Mouse (Mus musculus) CD4-positive, CD25-positive, alpha-beta regulatory T cell, adult 4 months (primary cell): ENCODE measurements at regions not wholly inside any gene's neighbourhood (a gene's known extent, or its start where the extent isn't known, plus 50 kb on each side); places are given as distances from the start of the nearest gene placed in this dataset.

Experiments
- ATAC-seq: one replicate; pipeline ENCODE4 v1.8.0; 2017

GRCm38 (mm10) chr7:116882268-116882964 is 378.2 kb downstream of the Nucb2 start:
- no peak for ATAC-seq

- no peak for ATAC-seq
These were observed 389.7 kb downstream of the Nucb2 start for GRCm38 (mm10) chr7:116893846-116894245.

- ATAC-seq: no peak
These were observed 411.6 kb downstream of the Nucb2 start for GRCm38 (mm10) chr7:116915797-116916196.

GRCm38 (mm10) chr7:116917921-116918670 is 413.9 kb downstream of the Nucb2 start:
- ATAC-seq: no peak

GRCm38 (mm10) chr7:116946448-116946847 is 434.3 kb upstream of the Xylt1 start:
- ATAC-seq: no peak

- ATAC-seq: no peak
These were observed 421.4 kb upstream of the Xylt1 start for GRCm38 (mm10) chr7:116959196-116959895.

- no peak for ATAC-seq
These were observed 416.9 kb upstream of the Xylt1 start for GRCm38 (mm10) chr7:116963839-116964238.

GRCm38 (mm10) chr7:116991351-116991750 is 389.4 kb upstream of the Xylt1 start:
- ATAC-seq: no peak

- no peak for ATAC-seq
These were observed 388.6 kb upstream of the Xylt1 start for GRCm38 (mm10) chr7:116992166-116992565.

GRCm38 (mm10) chr7:116995770-116996169 is 385.0 kb upstream of the Xylt1 start:
- no peak for ATAC-seq

- ATAC-seq: no peak
These were observed 377.6 kb upstream of the Xylt1 start for GRCm38 (mm10) chr7:117003167-117003566.

GRCm38 (mm10) chr7:117018349-117018748 is 362.4 kb upstream of the Xylt1 start:
- ATAC-seq: no peak

GRCm38 (mm10) chr7:117021716-117022115 is 359.1 kb upstream of the Xylt1 start:
- ATAC-seq: no peak

- ATAC-seq: no peak
These were observed 335.9 kb upstream of the Xylt1 start for GRCm38 (mm10) chr7:117044926-117045325.

GRCm38 (mm10) chr7:117049249-117049648 is 331.5 kb upstream of the Xylt1 start:
- no peak for ATAC-seq

- ATAC-seq: no peak
These were observed 315.0 kb upstream of the Xylt1 start for GRCm38 (mm10) chr7:117065771-117066170.

- peak; percentile 93 for ATAC-seq
These were observed 289.7 kb upstream of the Xylt1 start for GRCm38 (mm10) chr7:117090911-117091550.

- no peak for ATAC-seq
These were observed 287.9 kb upstream of the Xylt1 start for GRCm38 (mm10) chr7:117092860-117093259.

- ATAC-seq: no peak
These were observed 283.2 kb upstream of the Xylt1 start for GRCm38 (mm10) chr7:117097618-117098017.

- peak; percentile 84 for ATAC-seq
These were observed 281.7 kb upstream of the Xylt1 start for GRCm38 (mm10) chr7:117099041-117099440.

GRCm38 (mm10) chr7:117103035-117103434 is 277.7 kb upstream of the Xylt1 start:
- no peak for ATAC-seq

- no peak for ATAC-seq
These were observed 274.0 kb upstream of the Xylt1 start for GRCm38 (mm10) chr7:117106691-117107191.

- ATAC-seq: peak; percentile 54
These were observed 272.4 kb upstream of the Xylt1 start for GRCm38 (mm10) chr7:117108391-117108790.
